Mouse (Mus musculus) midbrain, embryonic 13.5 days (tissue): Measurements from ENCODE around the gene Mrrf. TPM values are rescaled to one million over a fixed set of nuclear protein-coding genes. Genes with fewer than 3 reads are reported as not detected.

Experiments
- ATAC-seq: fragments of 200-750 bp; cut with Nextera tagmentation; 2 replicates; pipeline ENCODE4 v1.8.0; 2017; ENCODE audit warnings: mild to moderate bottlenecking, moderate TSS enrichment, moderate library complexity
- H3K27ac ChIP-seq: fragments of 300-500 bp; sonication (generic); 2 replicates; pipeline ENCODE4 v1.5.1; 2015; ENCODE audit warnings: inconsistent platforms, mild to moderate bottlenecking, moderate library complexity
- H3K27me3 ChIP-seq: fragments of 300-500 bp; sonication (generic); 2 replicates; pipeline ENCODE4 v1.6.1; 2015; ENCODE audit warnings: mild to moderate bottlenecking, inconsistent platforms
- H3K36me3 ChIP-seq: fragments of 300-500 bp; sonication (generic); 2 replicates; pipeline ENCODE4 v1.6.1; 2015; ENCODE audit warnings: mild to moderate bottlenecking, inconsistent platforms
- H3K4me1 ChIP-seq: fragments of 300-500 bp; sonication (generic); replicated peaks from 2 replicates; pipeline ENCODE4 v1.6.1; 2015; ENCODE audit warnings: inconsistent platforms
- H3K4me2 ChIP-seq: fragments of 300-500 bp; sonication (generic); replicated peaks from 2 replicates; pipeline ENCODE4 v1.6.1; 2015; ENCODE audit warnings: moderate library complexity, mild to moderate bottlenecking, inconsistent platforms
- H3K4me3 ChIP-seq: fragments of 300-500 bp; sonication (generic); replicated peaks from 2 replicates; pipeline ENCODE4 v1.5.1; 2015; ENCODE audit warnings: mild to moderate bottlenecking, inconsistent platforms
- H3K9ac ChIP-seq: fragments of 300-500 bp; sonication (generic); replicated peaks from 2 replicates; pipeline ENCODE4 v1.6.1; 2015; ENCODE audit warnings: mild to moderate bottlenecking, inconsistent platforms
- H3K9me3 ChIP-seq: fragments of 300-500 bp; sonication (generic); 2 replicates; pipeline ENCODE4 v1.6.1; 2016; ENCODE audit warnings: mild to moderate bottlenecking, inconsistent platforms
- WGBS: fragments of 180-500 bp; shearing (Covaris S2); methylation state at CpG from one replicate; pipeline ENCODE4 v1.1.7; 2015; 5-methylcytosine and 5-hydroxymethylcytosine counted together
- polyA plus RNA-seq: library from polyadenylated mRNA; unstranded; fragments of >200 nt; fragmentation: Nextera tagmentation; extraction: Ambion mirVana; gene quantifications from 2 replicates; pipeline ENCODE4 v1.2.1, GENCODE M21; 2015

Gene Mrrf
- polyA plus RNA-seq, 1 experiment from 2014 or later, result 24.5 TPM

GRCm38 (mm10) chr2:36207071-36207470, 70.9 kb downstream of the Mrrf start:
- 61% methylated on average over 11 of the region's 11 CpGs for WGBS
- no peak overlapping the region for H3K9ac ChIP-seq
- H3K4me2 ChIP-seq, result no peak overlapping the region
- H3K4me1 ChIP-seq, result peaks cover 28% of the 10 kb centered on the region
- H3K4me3 ChIP-seq, result no peak overlapping the region
- no peaks in the 10 kb centered on the region for H3K36me3 ChIP-seq
- no peak for ATAC-seq
- no peak overlapping the region for H3K27ac ChIP-seq
- H3K9me3 ChIP-seq, result no peaks in the 10 kb centered on the region
- peaks cover 65% of the 10 kb centered on the region for H3K27me3 ChIP-seq

GRCm38 (mm10) chr2:36210796-36211195, 74.6 kb downstream of the Mrrf start:
- peak overlapping the region; percentile 6; the same call in 1 of the 2 replicates for H3K4me3 ChIP-seq
- no peaks in the 10 kb centered on the region for H3K9me3 ChIP-seq
- H3K4me2 ChIP-seq, result peak overlapping the region; percentile 26
- WGBS, result 1% methylated on average over 34 of the region's 34 CpGs
- no peaks in the 10 kb centered on the region for H3K36me3 ChIP-seq
- H3K4me1 ChIP-seq, result peaks cover 13% of the 10 kb centered on the region; the same call in 1 of the 2 replicates
- H3K27ac ChIP-seq, result no peak overlapping the region
- peaks cover 57% of the 10 kb centered on the region for H3K27me3 ChIP-seq
- H3K9ac ChIP-seq, result no peak overlapping the region
- no peak for ATAC-seq

GRCm38 (mm10) chr2:36211785-36212184, 75.6 kb downstream of the Mrrf start:
- H3K9ac ChIP-seq, result no peak overlapping the region
- peaks cover 13% of the 10 kb centered on the region; the same call in 1 of the 2 replicates for H3K4me1 ChIP-seq
- no peaks in the 10 kb centered on the region for H3K36me3 ChIP-seq
- no peak for ATAC-seq
- peaks cover 56% of the 10 kb centered on the region for H3K27me3 ChIP-seq
- no peak overlapping the region for H3K27ac ChIP-seq
- H3K4me2 ChIP-seq, result no peak overlapping the region
- 18% methylated on average over 7 of the region's 7 CpGs for WGBS
- H3K4me3 ChIP-seq, result no peak overlapping the region
- no peaks in the 10 kb centered on the region for H3K9me3 ChIP-seq

- H3K9ac ChIP-seq, result no peak overlapping the region
- ATAC-seq, result 0 out of 2 replicates have a peak, but pooled peaks have one; percentile 5
- peaks cover 13% of the 10 kb centered on the region; the same call in 1 of the 2 replicates for H3K4me1 ChIP-seq
- no peak overlapping the region for H3K27ac ChIP-seq
- H3K4me2 ChIP-seq, result no peak overlapping the region
- WGBS, result 60% methylated on average over 7 of the region's 7 CpGs
- H3K36me3 ChIP-seq, result no peaks in the 10 kb centered on the region
- H3K27me3 ChIP-seq, result peaks cover 56% of the 10 kb centered on the region
- no peaks in the 10 kb centered on the region for H3K9me3 ChIP-seq
- no peak overlapping the region for H3K4me3 ChIP-seq
Observed at GRCm38 (mm10) chr2:36213108-36213507, 76.9 kb downstream of the Mrrf start.

GRCm38 (mm10) chr2:36214023-36214422, 77.8 kb downstream of the Mrrf start:
- Histone ChIP-seq H3K4me3 (no peak overlapping the region), H3K4me1 (peaks cover 13% of the 10 kb centered on the region; the same call in 1 of the 2 replicates), H3K27ac (no peak overlapping the region), H3K27me3 (peaks cover 49% of the 10 kb centered on the region), H3K9ac (no peak overlapping the region), H3K4me2 (no peak overlapping the region), H3K36me3 (no peaks in the 10 kb centered on the region), H3K9me3 (no peaks in the 10 kb centered on the region)
- ATAC-seq, result peak; percentile 68
- WGBS, result 12% methylated on average over 8 of the region's 8 CpGs

- no peak overlapping the region for H3K4me2 ChIP-seq
- no peaks in the 10 kb centered on the region for H3K9me3 ChIP-seq
- no peaks in the 10 kb centered on the region for H3K36me3 ChIP-seq
- no peak for ATAC-seq
- no peak overlapping the region for H3K4me3 ChIP-seq
- H3K27ac ChIP-seq, result no peak overlapping the region
- peaks cover 13% of the 10 kb centered on the region; the same call in 1 of the 2 replicates for H3K4me1 ChIP-seq
- H3K9ac ChIP-seq, result no peak overlapping the region
- 66% methylated on average over 5 of the region's 5 CpGs for WGBS
- peaks cover 45% of the 10 kb centered on the region for H3K27me3 ChIP-seq
Observed at GRCm38 (mm10) chr2:36214425-36214824, 78.2 kb downstream of the Mrrf start.

- ATAC-seq, result no peak
- 86% methylated on average over 5 of the region's 5 CpGs for WGBS
- no peak overlapping the region for H3K4me2 ChIP-seq
- no peak overlapping the region for H3K27ac ChIP-seq
- H3K4me3 ChIP-seq, result no peak overlapping the region
- H3K9ac ChIP-seq, result no peak overlapping the region
- H3K27me3 ChIP-seq, result peaks cover 37% of the 10 kb centered on the region
- no peaks in the 10 kb centered on the region for H3K9me3 ChIP-seq
- no peaks in the 10 kb centered on the region for H3K36me3 ChIP-seq
- H3K4me1 ChIP-seq, result peaks cover 13% of the 10 kb centered on the region; the same call in 1 of the 2 replicates
Observed at GRCm38 (mm10) chr2:36215203-36215739, 79.1 kb downstream of the Mrrf start.

GRCm38 (mm10) chr2:36216546-36216945, 80.4 kb downstream of the Mrrf start:
- H3K27me3 ChIP-seq, result peaks cover 24% of the 10 kb centered on the region
- no peaks in the 10 kb centered on the region for H3K36me3 ChIP-seq
- H3K4me1 ChIP-seq, result 0 out of 2 replicates have a peak, but pooled peaks cover 8% of the 10 kb centered on the region
- no peak overlapping the region for H3K27ac ChIP-seq
- no peak overlapping the region for H3K4me2 ChIP-seq
- H3K9me3 ChIP-seq, result no peaks in the 10 kb centered on the region
- H3K9ac ChIP-seq, result no peak overlapping the region
- no peak for ATAC-seq
- no peak overlapping the region for H3K4me3 ChIP-seq

GRCm38 (mm10) chr2:36216953-36217573, 80.9 kb downstream of the Mrrf start:
- Histone ChIP-seq H3K4me2 (no peak overlapping the region), H3K27me3 (peaks cover 19% of the 10 kb centered on the region), H3K27ac (no peak overlapping the region), H3K9me3 (no peaks in the 10 kb centered on the region), H3K9ac (no peak overlapping the region), H3K4me3 (no peak overlapping the region), H3K36me3 (no peaks in the 10 kb centered on the region), H3K4me1 (0 out of 2 replicates have a peak, but pooled peaks cover 8% of the 10 kb centered on the region)
- ATAC-seq, result no peak
- WGBS, result 64% methylated on average over 4 of the region's 4 CpGs

- ATAC-seq, result no peak
- H3K27ac ChIP-seq, result no peak overlapping the region
- no peak overlapping the region for H3K4me2 ChIP-seq
- peaks cover 12% of the 10 kb centered on the region for H3K27me3 ChIP-seq
- 0 out of 2 replicates have a peak, but pooled peaks cover 8% of the 10 kb centered on the region for H3K4me1 ChIP-seq
- WGBS, result 48% methylated on average over 5 of the region's 5 CpGs
- no peak overlapping the region for H3K4me3 ChIP-seq
- H3K36me3 ChIP-seq, result no peaks in the 10 kb centered on the region
- no peak overlapping the region for H3K9ac ChIP-seq
- no peaks in the 10 kb centered on the region for H3K9me3 ChIP-seq
Observed at GRCm38 (mm10) chr2:36217692-36218233, 81.6 kb downstream of the Mrrf start.

GRCm38 (mm10) chr2:36220106-36220505, 83.9 kb downstream of the Mrrf start:
- WGBS, result 92% methylated on average over 8 of the region's 8 CpGs
- Histone ChIP-seq H3K27me3 (no peaks in the 10 kb centered on the region), H3K27ac (no peak overlapping the region), H3K9ac (no peak overlapping the region), H3K4me1 (no peaks in the 10 kb centered on the region), H3K4me3 (no peak overlapping the region), H3K4me2 (no peak overlapping the region), H3K36me3 (no peaks in the 10 kb centered on the region), H3K9me3 (no peaks in the 10 kb centered on the region)
- ATAC-seq, result no peak

- no peak for ATAC-seq
- H3K36me3 ChIP-seq, result no peaks in the 10 kb centered on the region
- no peaks in the 10 kb centered on the region for H3K27me3 ChIP-seq
- no peak overlapping the region for H3K9ac ChIP-seq
- no peaks in the 10 kb centered on the region for H3K9me3 ChIP-seq
- H3K4me3 ChIP-seq, result no peak overlapping the region
- H3K4me2 ChIP-seq, result no peak overlapping the region
- no peak overlapping the region for H3K27ac ChIP-seq
- H3K4me1 ChIP-seq, result no peaks in the 10 kb centered on the region
- 87% methylated on average over 4 of the region's 4 CpGs for WGBS
Observed at GRCm38 (mm10) chr2:36220891-36221290, 84.7 kb downstream of the Mrrf start.
